Mouse (Mus musculus) CD4-positive, CD25-positive, alpha-beta regulatory T cell, adult 4 months (primary cell): ENCODE data around the gene Hapln3. TPM values are rescaled to one million over a fixed set of nuclear protein-coding genes. Genes with fewer than 3 reads are reported as not detected.

Source experiments
- ATAC-seq: one replicate; pipeline ENCODE4 v1.8.0; 2017
- polyA plus RNA-seq, 2 experiments: library from polyadenylated mRNA; unstranded; fragments of 100-300 nt; shearing (Covaris generic); gene quantifications; one replicate each; pipeline ENCODE4 v1.2.1; 2017

Hapln3 gene
- polyA plus RNA-seq, 2 experiments from 2014 or later = not detected

DNA sequence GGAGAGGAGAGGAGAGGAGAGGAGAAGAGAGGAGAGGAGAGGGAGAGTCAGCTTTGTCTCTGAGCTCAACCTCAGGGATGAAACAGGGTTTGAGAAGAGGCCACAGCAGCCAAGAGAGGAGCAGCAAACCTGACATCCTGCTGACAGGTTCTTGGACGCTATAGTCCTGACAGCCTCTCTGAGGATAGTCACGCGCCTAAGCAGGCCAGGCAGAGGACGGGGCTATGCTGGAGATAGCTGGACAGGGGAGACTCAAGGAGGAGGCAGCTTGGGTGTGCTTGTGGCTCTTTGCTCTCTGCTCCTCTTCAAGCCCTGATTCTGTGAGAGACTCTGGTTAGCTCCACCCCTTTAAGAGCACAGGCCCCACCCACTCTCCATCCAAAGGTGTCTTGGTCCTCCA is 62.6 kb downstream of the Hapln3 start:
- no peak for ATAC-seq

DNA sequence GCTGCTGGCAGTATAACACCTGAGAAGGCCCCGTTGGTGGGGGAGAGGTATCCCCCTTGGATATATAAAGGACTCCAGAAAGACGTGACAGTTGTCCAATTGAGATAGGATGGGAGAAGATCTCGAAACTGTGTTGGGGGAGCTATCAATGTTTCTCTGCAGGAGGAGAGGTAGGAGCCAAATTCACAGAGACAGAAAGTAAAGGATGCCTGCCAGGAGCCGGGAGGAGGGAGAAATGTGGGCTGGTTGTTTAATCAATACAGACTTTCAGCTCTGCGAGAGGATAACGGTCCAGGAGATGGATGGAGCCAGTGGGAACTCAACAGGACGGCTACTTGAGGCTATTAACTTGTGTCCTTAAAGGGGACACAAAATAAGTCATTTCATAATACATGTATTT is 63.4 kb downstream of the Hapln3 start:
- ATAC-seq = no peak

Other genes starting within 250 kb of the Hapln3 start
- gene Aen, start 235.2 kb downstream of the Hapln3 start, polyA plus RNA-seq = 10 to 100 TPM; 21.7 to 28.3 TPM
- gene Isg20, start 217.6 kb downstream of the Hapln3 start, polyA plus RNA-seq = 100 to 1,000 TPM; 108 to 134 TPM
- gene Acan, start 77.5 kb downstream of the Hapln3 start, polyA plus RNA-seq = not detected
- gene Mfge8, start 18.0 kb upstream of the Hapln3 start, polyA plus RNA-seq = 10 to 100 TPM; 17.4 to 29.5 TPM
- 10 to 100 TPM; 14.8 to 25.8 TPM for gene Abhd2, start 142.2 kb upstream of the Hapln3 start, polyA plus RNA-seq